Mouse (Mus musculus): ENCODE measurements around the gene Ndufa3.

GRCm38 (mm10) chr7:3608668-3609067 lies 8.5 kb upstream of the Ndufa3 start:
- TF ChIP-seq CTCF (conservative IDR thresholded peaks at IDR 0.05; ENCODE audit: insufficient read depth, insufficient read length, low read depth, low read length), result no peak
- no peak for TF ChIP-seq POLR2A (IDR thresholded peaks at IDR 0.05; ENCODE audit: low read depth, low read length)
